Comparison of ENCODE assay signal across 7 mouse cellular contexts in the genomic region with DNA sequence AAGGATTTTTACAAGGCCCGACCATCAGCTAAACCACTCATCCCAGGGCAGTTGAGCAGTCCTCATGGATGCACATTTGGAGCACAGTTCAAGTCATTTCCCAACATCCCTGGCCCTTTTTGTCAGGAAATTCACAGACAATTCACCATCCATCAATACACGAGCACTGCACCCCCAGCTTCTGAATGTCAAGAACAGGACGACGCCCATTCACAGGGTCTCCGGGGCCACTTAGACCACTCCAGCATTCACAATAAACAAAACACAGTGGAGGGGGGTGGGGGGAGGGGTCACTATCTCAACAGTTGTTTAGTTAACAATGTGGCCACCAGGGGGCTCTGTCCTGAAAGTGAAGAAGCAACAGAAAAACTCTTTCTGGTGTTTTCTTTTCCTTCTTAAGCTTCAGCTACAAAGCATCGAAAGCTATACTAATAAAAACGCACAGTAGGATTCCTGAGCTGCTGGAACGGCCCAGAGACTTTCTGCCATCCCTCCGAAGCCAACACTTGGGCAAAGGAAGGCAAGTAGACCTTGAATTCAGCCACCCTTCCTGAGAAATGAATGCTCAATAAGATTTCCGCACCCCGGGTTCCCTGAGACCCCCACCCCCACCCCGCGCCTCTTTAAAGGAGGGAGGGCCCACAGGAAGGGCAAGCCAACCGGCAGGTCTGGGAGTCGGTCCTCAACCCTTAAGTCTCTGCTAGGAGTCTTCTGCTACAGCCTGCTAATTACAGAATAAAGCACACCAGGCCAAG. TPM values are rescaled to one million over a fixed set of nuclear protein-coding genes. Genes with fewer than 3 reads are reported as not detected.
DNase-seq lines count a peak whose midpoint lies in the region; ATAC-seq lines count a peak whose summit lies in the region.

No protein-coding gene starts in this region.

- intact Hi-C loops in left cerebral cortex, postnatal 4 days (cut with DNase I), result loop anchor here (5.0 kb wide), 1 partner anchor 125 kb away; no protein-coding TSS in a partner anchor

- H3K27ac ChIP-seq in forebrain, embryonic 14.5 days (ENCODE audit: low read depth, low read length), result peak overlapping the region; percentile 56
- peak overlapping the region; percentile 69; the same call in 1 of the 2 replicates for H3K27ac ChIP-seq in hindbrain, embryonic 15.5 days (replicated peaks)
- peak overlapping the region; percentile 10; the same call in 1 of the 2 replicates for H3K27ac ChIP-seq in midbrain, embryonic 11.5 days (ENCODE audit: low read depth, low read length)

- peak; percentile 72 for DNase-seq in Muller cell, postnatal 12 days (ENCODE audit: inconsistent ontology term)
- DNase-seq in c-Kit-positive CD71-negative TER-119-negative erythroid progenitor cells, embryonic 14.5 days (ENCODE audit: low read depth), result peak; percentile 86
- DNase-seq in forebrain, embryonic 14.5 days (ENCODE audit: low spot score), result peak; percentile 94
- peak; percentile 90 for DNase-seq in left cerebral cortex, postnatal 4 days
- DNase-seq in midbrain, embryonic 11.5 days (ENCODE audit: low spot score, missing footprints), result peak; percentile 97
- peak; percentile 33 to 84 for DNase-seq in spleen, adult 18-20 months

- H3K4me1 ChIP-seq in forebrain, embryonic 14.5 days (ENCODE audit: control insufficient read depth, insufficient read depth, low read length), result peaks cover 53% of the 10 kb centered on the region
- H3K4me1 ChIP-seq in hindbrain, embryonic 15.5 days (replicated peaks), result peaks cover 71% of the 10 kb centered on the region
- peaks cover 50% of the 10 kb centered on the region for H3K4me1 ChIP-seq in midbrain, embryonic 11.5 days (ENCODE audit: control insufficient read depth, insufficient read depth, low read length)

- ATAC-seq in forebrain, embryonic 14.5 days, result no peak
- no peak for ATAC-seq in hindbrain, embryonic 15.5 days (ENCODE audit: low FRiP score, low read depth)
- no peak for ATAC-seq in midbrain, embryonic 11.5 days (ENCODE audit: low FRiP score)

- H3K27me3 ChIP-seq in forebrain, embryonic 14.5 days (replicated peaks; ENCODE audit: control insufficient read depth, insufficient read depth, low read length), result no peaks in the 10 kb centered on the region
- H3K27me3 ChIP-seq in hindbrain, embryonic 15.5 days, result no peaks in the 10 kb centered on the region
- H3K27me3 ChIP-seq in midbrain, embryonic 11.5 days (ENCODE audit: control insufficient read depth, insufficient read depth, low read length), result no peaks in the 10 kb centered on the region; the same call in 1 of the 2 replicates

- H3K9me3 ChIP-seq in forebrain, embryonic 14.5 days (replicated peaks; ENCODE audit: control insufficient read depth, low read length), result no peaks in the 10 kb centered on the region
- no peaks in the 10 kb centered on the region for H3K9me3 ChIP-seq in hindbrain, embryonic 15.5 days
- no peaks in the 10 kb centered on the region for H3K9me3 ChIP-seq in midbrain, embryonic 11.5 days (ENCODE audit: control insufficient read depth, low read length)

- no peaks in the 10 kb centered on the region for H3K36me3 ChIP-seq in forebrain, embryonic 14.5 days (ENCODE audit: control insufficient read depth, insufficient read depth, low read length)
- H3K36me3 ChIP-seq in hindbrain, embryonic 15.5 days, result no peaks in the 10 kb centered on the region
- H3K36me3 ChIP-seq in midbrain, embryonic 11.5 days (ENCODE audit: control insufficient read depth, insufficient read depth, low read length), result no peaks in the 10 kb centered on the region

- WGBS in forebrain, embryonic 14.5 days, result 5% methylated on average over 15 of the region's 15 CpGs
- 4% methylated on average over 15 of the region's 15 CpGs for whole genome bisulfite sequencing in hindbrain, embryonic 15.5 days
- 4% methylated on average over 15 of the region's 15 CpGs for WGBS in midbrain, embryonic 11.5 days

- peak overlapping the region; percentile 70 for H3K4me3 ChIP-seq in forebrain, embryonic 14.5 days (ENCODE audit: low read depth, low read length)
- H3K4me3 ChIP-seq in hindbrain, embryonic 15.5 days, result peak overlapping the region; percentile 90
- H3K4me3 ChIP-seq in midbrain, embryonic 11.5 days (ENCODE audit: low read depth, low read length), result 0 out of 2 replicates have a peak overlapping the region, but pooled peaks have one; percentile 1

- H3K9ac ChIP-seq in forebrain, embryonic 14.5 days (ENCODE audit: low read length), result peak overlapping the region; percentile 9; the same call in 1 of the 2 replicates
- H3K9ac ChIP-seq in hindbrain, embryonic 15.5 days, result peak overlapping the region; percentile 28
- peak overlapping the region; percentile 24; the same call in 1 of the 2 replicates for H3K9ac ChIP-seq in midbrain, embryonic 11.5 days (ENCODE audit: low read length)

- H3K4me2 ChIP-seq in forebrain, embryonic 14.5 days (ENCODE audit: low read length), result peak overlapping the region; percentile 79
- H3K4me2 ChIP-seq in hindbrain, embryonic 15.5 days, result peak overlapping the region; percentile 90
- H3K4me2 ChIP-seq in midbrain, embryonic 11.5 days, result peak overlapping the region; percentile 94

RNA-seq across cellular contexts. Expression of gene Itpk1, which starts 2.2 kb away (rescaled TPM):
- 47.1 and 57.5 TPM in 2 replicates for polyA plus RNA-seq in forebrain, embryonic 14.5 days (2014; fragmentation: Nextera tagmentation; extraction: Ambion mirVana)
- polyA plus RNA-seq in hindbrain, embryonic 15.5 days (2015; fragmentation: Nextera tagmentation; extraction: Ambion mirVana), result 35.1 and 38.7 TPM in 2 replicates
- total RNA-seq in left cerebral cortex, postnatal 4 days (2021), result 10 to 100 TPM; 80.2 to 88.1 TPM
- polyA plus RNA-seq in midbrain, embryonic 11.5 days (2014; fragmentation: Nextera tagmentation; extraction: Ambion mirVana), result 11.6 and 14.2 TPM in 2 replicates

RNA-seq across cellular contexts. Expression of gene Moap1, which starts 40.9 kb away (rescaled TPM):
- polyA plus RNA-seq in forebrain, embryonic 14.5 days (2014; fragmentation: Nextera tagmentation; extraction: Ambion mirVana), result 47.0 and 59.8 TPM in 2 replicates
- 63.3 and 68.4 TPM in 2 replicates for polyA plus RNA-seq in hindbrain, embryonic 15.5 days (2015; fragmentation: Nextera tagmentation; extraction: Ambion mirVana)
- 10 to 100 TPM; 28.3 to 30.3 TPM for total RNA-seq in left cerebral cortex, postnatal 4 days (2021)
- 40.8 and 41.4 TPM in 2 replicates for polyA plus RNA-seq in midbrain, embryonic 11.5 days (2014; fragmentation: Nextera tagmentation; extraction: Ambion mirVana)

RNA-seq across cellular contexts. Expression of gene Tmem251, which starts 41.0 kb away (rescaled TPM):
- 12.3 and 14.2 TPM in 2 replicates for polyA plus RNA-seq in forebrain, embryonic 14.5 days (2014; fragmentation: Nextera tagmentation; extraction: Ambion mirVana)
- 10.4 and 11.3 TPM in 2 replicates for polyA plus RNA-seq in hindbrain, embryonic 15.5 days (2015; fragmentation: Nextera tagmentation; extraction: Ambion mirVana)
- total RNA-seq in left cerebral cortex, postnatal 4 days (2021), result 1 to 10 TPM; 5.3 to 6.0 TPM
- polyA plus RNA-seq in midbrain, embryonic 11.5 days (2014; fragmentation: Nextera tagmentation; extraction: Ambion mirVana), result 12.2 and 12.3 TPM in 2 replicates

RNA-seq across cellular contexts. Expression of gene Gm28051, which starts 55.0 kb away (rescaled TPM):
- polyA plus RNA-seq in forebrain, embryonic 14.5 days (2014; fragmentation: Nextera tagmentation; extraction: Ambion mirVana), result not detected in 2 replicates
- polyA plus RNA-seq in hindbrain, embryonic 15.5 days (2015; fragmentation: Nextera tagmentation; extraction: Ambion mirVana), result not detected in 2 replicates
- not detected for total RNA-seq in left cerebral cortex, postnatal 4 days (2021)
- polyA plus RNA-seq in midbrain, embryonic 11.5 days (2014; fragmentation: Nextera tagmentation; extraction: Ambion mirVana), result not detected in 2 replicates

RNA-seq across cellular contexts. Expression of gene Gon7, which starts 55.1 kb away (rescaled TPM):
- 30.6 and 36.6 TPM in 2 replicates for polyA plus RNA-seq in forebrain, embryonic 14.5 days (2014; fragmentation: Nextera tagmentation; extraction: Ambion mirVana)
- 42.8 and 45.0 TPM in 2 replicates for polyA plus RNA-seq in hindbrain, embryonic 15.5 days (2015; fragmentation: Nextera tagmentation; extraction: Ambion mirVana)
- total RNA-seq in left cerebral cortex, postnatal 4 days (2021), result 10 to 100 TPM; 20.4 to 21.5 TPM
- polyA plus RNA-seq in midbrain, embryonic 11.5 days (2014; fragmentation: Nextera tagmentation; extraction: Ambion mirVana), result 47.7 and 52.6 TPM in 2 replicates

Comparison
In these comparisons a context has a peak if more than half of its experiments do, and no peak if none do; other contexts are left out.
1. H3K27ac ChIP-seq: peak in every context shown above with its lines; median percentile 69 in hindbrain, embryonic 15.5 days; 56 in forebrain, embryonic 14.5 days; 10 in midbrain, embryonic 11.5 days.
2. H3K4me3 ChIP-seq: peak in every context shown above with its lines; median percentile 90 in hindbrain, embryonic 15.5 days; 70 in forebrain, embryonic 14.5 days; 1 in midbrain, embryonic 11.5 days.